Mouse (Mus musculus): ENCODE data around the gene BC030867.

Gene BC030867

DNA sequence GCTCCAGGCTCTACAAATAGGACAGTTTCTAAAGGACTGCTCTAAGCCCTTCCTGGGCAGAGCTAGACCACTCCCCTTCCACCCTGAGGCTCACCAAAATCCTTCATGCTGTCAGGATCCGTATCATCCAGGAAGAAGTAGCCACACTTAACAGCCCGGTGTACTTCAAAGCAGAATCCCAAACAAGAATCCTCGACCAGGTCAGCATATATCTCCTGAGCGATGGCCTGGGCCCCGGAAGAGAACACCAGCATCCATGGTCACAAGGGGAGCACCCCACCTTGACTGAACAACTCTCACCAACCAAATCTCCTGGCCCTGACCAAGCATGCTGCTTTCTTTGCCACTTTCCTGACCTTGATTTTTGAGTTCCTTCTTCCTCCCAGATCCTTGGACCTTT, 45.7 kb downstream of the BC030867 start:
- DNase-seq, result no peak

DNA sequence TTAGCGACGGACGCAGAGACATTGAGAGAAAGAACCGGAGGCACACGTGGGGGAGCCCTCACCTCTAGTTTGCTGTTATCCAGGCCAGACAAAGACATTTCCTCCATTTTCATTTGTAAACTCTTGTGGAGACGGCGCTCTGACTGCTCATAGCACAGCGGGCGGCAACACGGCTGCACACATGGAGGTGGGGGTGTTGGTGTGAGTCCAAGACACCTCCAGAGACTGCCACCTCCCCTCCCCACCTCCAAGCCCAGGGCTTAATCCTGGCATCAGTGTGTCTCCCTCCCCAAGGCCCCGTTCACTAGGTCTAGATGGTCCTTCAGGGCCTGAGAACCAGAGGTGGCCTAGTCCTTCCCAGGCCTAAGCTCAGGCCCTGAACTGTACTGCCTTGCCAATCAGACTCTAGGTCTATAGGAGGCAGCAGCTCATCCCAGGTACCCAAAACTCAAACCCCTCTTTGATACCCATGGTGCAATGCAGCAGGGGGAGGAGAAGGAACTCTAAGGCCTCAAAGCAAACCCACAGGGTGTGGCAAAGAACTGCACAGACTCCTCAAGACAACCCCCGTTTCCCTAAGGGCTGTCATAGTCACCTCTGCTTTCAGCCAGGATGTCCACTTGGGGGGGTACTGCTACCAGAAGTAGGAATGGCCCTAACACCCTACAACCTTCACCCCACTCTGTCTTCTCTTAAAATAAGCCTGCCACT, 46.4 kb downstream of the BC030867 start:
- DNase-seq, result peak; percentile 46

DNA sequence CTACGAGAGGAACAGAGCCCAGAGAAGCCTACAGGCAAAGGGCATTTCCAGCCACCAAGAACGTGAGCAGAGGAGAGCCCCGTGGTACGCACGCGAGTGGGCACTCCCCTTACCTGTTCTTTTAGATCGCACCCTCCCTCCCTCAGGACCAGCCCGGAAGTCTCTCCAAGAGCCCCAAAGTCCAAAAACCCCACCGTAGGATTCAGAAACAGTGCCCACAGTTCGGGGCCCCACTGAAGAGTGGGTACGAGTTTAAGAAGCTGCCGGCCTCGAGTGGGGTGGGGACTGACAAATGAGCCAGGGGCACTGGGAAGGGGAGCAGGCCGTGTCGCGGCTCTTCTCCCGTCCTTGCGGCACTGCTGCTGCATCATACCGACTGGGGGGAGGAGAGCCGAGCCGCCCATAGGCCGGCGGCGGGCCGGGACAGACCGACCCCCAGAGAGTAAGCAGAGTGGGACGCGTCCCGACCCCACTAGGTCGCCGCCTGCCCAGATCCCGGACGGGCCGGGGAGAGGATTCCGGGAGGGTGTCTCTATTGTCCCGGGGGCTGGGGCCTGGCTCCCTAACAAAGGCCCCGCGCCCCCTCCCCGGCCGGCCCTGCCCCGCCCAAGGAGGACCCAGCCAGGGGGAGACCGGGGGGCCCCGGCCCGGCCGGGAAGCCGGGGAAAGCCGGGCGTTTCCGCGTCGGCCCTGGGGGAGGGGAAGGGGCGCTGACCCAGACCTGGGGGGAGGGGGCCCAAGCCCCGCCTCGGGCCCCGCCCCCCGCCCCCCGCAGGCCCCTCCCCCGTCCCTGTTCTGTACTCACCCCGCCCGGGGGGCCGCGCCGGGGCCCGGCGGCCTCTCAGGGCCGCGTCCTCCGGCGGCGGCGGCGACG, 47.2 kb downstream of the BC030867 start:
- DNase-seq, result peak; percentile 82

DNA sequence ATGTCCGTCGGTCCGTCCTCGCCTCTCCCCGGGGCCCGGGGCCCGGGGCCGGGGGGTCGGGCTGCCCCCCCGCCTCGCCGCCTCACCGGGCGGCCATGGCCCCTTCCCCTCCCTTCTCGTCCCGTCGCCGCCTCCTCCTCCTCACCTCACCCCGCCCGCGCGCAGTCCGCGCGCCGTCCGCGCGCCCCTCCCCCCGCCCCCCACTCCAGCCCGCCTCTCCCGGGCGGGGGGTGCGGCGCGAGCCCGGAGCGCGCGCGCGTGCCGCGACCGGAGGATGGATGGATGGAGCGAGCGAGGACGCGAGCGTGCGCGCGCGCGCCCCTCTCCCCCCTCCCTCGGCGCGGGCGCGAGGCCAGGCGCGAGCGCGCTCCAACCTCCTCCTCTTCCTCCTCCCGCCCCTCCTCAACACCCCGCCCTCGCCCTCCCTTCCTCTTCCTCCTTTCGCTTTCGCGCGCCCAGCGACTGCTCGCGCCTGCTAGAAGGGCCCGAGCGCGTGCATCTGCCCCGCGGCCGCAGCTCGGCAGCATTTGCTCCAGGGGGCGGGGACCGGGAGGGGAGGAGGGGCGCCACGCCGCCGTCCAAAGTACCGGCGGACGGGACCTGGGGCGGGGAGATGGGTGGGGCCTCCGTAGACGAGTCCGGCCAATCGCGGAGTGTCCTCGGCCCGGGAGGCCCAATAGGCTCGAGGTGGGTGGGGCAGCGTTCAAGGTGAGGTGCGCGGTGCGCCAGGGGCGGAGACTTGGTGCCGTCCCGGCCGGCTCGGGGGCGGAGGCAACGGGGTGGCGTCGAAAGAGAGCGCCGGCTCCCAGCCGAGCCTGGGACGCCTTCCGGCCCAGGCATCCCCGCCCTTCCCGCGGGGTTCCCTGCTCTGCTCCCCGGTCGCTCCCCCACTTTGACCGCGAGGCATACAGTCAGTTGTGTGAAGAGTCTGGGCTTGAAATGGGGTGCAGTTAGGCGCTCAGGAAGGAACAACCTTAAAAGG, 48.1 kb downstream of the BC030867 start, which contains the start of gene Atxn7l3:
Gene Atxn7l3, minus strand, starts transcription at position 141 of the 982 bp plus-strand sequence.
- DNase-seq, result peak; percentile 100

DNA sequence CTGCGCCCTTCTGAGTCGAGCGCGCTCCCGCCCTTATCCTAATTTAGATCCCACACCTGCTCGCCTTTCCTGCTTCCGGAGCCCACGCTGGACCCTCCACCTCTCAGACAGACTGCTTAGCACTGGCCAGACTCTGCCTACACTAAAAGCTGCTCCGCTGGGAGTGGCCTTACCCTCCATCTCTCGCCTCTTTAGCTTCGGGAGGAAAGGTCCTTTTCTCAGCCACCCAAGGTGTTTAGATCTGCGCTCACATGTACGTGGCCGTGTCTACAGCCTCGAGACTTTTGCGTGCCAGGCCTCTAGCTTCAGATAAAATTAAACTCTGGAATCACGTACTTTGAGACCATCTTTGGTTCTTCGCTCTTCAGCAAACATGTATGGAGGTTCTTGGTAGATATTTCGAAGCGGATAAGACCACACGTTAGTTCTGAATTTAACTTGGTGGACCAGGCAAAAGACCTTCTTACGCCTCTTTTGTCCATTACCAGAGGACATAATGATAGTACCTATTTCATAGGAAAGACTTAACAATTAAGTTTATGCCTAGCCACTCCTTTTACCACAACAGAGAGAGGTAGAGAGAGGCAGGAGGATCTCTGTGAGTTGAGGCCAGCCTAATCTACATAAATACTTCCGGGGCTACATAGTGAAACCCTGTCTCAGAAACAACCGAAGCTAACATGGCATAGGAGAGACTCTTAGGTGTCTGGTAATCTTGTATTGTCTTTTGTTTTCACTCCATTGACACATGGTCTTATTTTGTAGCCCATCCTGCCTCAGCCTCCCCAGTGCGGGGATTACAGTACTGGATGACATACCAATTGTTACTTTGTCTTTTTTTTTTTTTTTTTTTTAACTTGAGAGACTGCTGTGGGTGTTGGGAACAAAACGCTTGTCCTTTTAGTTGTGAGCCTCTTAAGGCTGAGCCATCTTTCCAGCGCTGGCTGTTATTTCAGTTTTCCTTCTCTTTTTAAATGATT, 49.2 kb downstream of the BC030867 start:
- DNase-seq, result no peak

DNA sequence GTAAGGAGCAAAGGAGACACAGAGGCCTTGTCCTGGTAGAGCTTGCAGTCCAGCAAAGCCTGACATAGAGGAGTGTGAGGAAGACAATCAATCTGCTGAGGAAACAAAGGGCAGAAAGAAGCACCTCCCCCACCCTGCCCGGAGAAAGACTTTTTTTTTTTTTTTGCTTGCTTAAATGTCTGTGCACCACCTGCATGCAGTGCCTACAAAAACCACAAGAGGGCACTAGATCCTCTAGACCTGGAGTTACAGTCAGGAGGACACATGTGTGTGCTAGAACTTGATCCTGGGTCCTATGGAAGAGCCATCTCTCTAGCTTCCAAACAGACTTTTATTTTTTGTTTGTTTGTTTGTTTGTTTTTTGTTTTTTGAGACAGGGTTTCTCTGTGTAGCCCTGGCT, 51.2 kb downstream of the BC030867 start:
- peak; percentile 82 for DNase-seq

DNA sequence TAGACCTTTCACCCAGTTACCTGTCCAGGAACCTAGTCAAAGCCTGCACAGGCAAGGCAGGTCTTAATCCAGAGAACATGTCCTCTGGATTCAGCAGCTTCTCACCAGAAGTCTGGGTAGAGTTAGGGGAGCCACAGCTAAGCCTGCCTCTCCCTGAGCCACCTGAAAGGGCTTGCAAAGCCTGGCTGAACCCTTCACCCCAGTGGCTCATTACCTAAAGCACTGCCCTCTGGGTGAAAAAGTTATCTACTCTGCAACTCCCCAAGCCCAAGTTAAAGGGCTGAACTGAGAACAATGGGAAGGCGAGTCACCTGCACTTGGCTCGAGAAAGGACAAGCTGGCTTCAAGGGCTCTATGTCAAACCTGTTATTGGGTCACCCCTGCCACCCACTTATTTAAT, 55.5 kb downstream of the BC030867 start:
- DNase-seq, result no peak

DNA sequence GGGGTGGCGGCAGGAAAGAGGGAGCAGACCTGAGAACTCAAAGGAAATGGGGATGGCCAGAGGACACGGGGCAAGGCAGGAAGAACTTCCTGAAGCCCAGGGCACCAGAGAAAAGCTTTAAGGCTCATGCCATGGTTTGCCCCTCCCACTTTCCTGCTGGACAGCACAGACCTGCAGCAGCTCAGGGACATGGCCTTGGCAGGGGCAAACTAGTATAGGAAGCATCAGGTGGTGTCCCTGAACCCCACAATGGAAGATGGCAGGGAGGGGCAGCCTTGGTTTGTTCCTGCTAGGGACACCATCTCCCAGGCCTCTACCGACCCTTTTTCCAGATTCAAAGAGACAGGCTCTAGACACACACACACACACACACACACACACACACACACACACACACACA, 56.7 kb downstream of the BC030867 start:
- no peak for DNase-seq

DNA sequence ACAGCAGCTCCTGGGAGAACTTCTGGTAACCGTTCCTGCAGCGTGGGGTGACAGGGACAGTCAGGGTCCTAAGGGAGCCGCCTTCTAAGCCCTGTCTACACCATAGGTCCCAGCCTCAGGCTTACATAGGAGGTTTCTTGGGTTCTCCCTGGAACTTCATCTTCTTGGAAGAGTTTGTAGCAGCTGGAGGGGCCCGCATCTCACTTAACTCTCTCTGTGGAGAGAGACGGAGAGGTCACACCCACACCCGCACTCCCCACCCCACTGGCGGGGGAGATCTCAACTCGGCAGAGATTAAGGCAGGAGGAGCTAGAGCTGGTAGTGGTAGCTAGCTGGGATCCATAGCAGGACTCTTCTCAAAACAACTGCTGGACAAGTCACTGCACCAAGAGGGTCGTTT, 59.4 kb downstream of the BC030867 start:
- no peak for DNase-seq

DNA sequence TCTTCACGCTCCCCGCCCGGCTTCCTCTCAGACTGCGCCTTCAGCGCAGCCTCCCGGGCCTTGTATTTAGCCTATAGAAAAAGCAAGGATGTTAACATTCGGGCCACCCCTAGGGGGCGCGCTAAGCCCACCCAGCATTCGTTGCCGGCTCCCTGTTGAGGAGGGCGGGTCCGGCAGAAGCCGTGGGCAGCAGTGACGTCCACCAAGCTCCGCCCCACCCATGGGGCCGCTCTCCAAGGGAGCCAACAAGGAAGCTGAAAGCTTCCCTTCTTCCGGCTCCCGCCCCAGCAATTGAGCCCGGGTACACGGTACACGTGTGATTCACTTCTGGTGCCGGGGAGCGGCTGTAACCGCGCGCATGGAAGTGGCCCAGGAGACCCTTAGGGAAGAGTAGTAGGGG, 60.3 kb downstream of the BC030867 start:
- DNase-seq, result peak; percentile 99

DNA sequence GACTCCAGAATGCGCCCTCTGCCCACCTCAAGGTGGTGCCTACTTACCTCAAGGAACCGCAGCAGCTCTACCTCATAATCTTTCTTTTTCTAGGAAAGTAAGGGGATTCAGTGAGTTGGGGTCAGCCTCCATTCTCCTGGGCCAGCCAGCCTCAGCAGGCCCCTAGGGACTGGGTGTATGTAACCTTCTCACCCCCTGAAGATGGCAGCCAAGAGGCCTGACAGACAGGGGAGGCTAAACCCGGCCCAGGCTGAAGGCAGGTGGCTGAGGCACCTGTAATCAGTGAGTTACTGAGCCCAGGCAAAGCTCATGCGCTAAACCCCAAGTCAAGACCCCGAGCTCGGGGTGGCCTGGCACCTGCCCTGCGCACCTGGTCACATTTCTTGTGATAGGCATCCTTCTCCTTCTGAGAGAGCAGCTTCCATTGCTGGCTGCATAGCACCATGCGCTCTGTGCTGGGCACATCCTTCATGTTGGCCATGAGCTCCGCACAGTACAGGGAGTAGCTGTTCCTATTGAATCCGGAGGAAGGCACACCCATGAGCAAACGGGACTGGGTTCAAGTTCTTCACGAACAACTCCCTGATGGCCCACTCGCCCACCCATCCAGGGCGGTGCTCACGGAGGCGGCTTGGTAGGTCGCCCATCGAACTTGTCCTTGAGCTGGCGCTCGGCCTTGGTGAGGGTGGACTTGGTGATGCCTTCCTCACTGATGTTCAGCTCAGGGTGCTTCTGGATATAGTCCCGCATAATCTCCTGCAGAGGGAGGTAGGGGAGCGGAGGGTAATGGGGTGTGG, 61.3 kb downstream of the BC030867 start:
- DNase-seq, result no peak

DNA sequence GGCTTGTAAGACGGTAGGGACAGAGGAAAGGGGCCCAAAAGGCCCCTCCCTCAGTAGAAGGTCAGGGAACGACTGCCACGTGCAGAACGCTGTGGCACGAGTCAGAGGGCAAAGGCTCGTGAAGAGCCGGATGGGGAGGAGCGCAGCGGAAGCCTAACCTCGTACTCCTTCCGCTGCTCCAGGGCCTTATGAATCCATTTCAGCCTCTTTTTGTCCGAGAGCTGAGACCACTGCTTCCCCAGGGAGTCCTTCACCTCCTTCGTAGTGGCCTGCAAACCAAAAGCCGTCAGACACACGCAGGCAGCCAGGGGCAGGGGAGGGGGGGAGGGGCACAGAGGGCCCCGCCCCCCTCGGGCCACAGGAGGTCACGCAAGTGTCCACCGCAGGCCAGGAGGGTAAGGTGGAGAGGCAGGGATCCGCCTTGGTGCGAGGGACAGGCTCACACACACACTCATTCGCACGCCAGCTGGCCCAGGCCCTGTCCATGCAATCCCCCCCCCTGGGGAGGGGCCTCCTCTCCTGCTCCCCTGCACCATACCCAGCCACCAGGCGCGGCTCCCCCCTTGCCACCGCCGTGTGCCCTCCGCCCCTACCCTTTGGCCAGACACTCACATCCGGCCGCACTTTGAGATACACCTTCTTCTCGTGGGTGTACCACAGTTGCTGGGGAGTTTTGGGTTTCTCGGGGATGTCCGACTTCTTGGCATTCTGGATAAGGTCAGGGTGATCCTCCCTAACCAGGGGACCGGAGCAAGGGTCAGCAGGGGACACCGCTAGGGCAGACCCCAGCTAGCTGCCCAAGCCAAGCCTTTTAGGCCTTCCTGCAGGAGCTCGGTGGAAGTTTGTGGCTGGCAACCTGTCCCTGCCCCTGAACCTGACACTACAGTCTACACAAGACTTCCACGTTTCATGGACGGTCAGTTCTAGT, 62.4 kb downstream of the BC030867 start:
- peak; percentile 41 for DNase-seq

DNA sequence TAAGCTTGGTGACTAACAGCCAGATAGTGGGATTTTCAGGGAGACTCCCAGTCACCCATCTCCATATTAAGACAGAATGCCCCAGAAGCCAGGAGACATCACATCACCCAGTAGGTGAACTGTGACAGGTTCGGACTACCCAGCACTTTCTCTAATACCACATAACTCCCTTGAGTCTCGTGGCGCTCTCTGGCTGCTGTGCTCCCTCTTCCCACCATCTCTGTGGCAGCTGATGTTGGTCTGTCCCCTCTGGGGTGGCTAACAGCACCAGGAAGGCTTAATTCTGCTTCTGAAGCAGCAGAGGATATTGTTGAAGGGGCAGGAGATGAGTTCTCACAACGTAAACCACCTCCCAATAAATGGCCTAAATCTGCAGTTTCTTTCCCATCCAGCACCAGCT, 63.3 kb downstream of the BC030867 start:
- DNase-seq, result no peak

DNA sequence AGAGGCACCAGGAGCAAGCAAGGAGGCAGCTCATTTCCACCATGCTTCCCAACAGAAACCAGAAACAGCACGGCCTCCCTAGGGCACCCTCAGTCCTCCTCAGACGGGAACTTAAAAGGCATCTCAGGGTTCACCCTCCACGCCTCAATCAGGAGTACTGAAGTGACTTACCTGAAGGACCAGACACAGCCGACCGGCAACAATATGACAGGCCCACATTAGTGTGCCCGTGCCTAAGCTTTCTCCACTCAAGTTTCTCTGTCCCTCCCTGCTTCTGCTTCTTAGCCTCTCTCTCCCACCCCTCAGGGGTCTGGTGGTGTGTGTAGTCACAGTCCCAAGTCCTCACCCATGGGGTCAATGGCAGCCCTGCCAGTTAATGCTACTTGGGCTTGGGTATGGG, 63.9 kb downstream of the BC030867 start:
- no peak for DNase-seq

DNA sequence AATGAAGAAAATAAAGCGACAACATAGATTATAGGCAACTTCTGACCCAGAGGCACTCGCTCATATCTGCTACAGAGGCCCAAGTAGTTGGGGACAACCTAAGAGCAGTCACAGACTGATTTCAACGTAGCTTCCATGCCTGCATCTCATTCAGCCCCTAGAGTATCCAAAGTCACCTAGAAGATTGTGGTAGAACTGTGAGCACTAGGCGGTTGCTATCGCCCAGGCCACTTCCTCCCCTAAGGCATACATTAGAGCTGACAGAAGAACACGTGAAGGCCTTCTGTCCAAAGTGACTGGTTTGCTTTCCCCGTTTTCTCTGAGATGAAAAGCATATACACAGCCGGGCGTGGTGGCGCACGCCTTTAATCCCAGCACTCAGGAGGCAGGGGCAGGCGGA, 65.6 kb downstream of the BC030867 start:
- DNase-seq, result no peak
